Mouse (Mus musculus): ENCODE data around the gene Tdrkh. TPM values are rescaled to one million over a fixed set of nuclear protein-coding genes. Genes with fewer than 3 reads are reported as not detected.

Gene Tdrkh
- polyA plus RNA-seq, 1 experiment from 2014 or later = 8.2 TPM

DNA sequence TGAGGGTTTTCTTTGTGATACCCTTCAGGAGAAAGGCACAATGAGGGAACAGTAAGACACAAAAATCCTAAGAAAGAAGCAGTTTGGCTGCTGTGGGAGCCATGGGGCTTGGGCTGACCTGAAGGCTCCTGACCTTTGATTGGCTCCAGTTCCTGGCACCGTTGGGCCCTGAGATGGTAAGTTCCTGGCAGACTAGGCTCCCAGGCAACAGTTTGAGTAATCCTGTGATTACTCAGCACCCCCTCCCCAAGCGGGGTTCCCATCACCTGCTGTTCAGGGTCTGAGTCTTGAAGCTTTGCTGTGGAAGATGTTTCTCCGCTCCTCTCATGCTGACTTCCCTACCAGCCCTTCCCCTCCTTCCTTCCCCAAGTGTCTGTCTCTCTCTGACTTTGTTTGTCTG is 29.6 kb upstream of the Tdrkh start:
- Histone ChIP-seq H3K9ac (ENCODE audit: low read length) (no peak overlapping the region), H3K4me1 (ENCODE audit: control insufficient read depth, insufficient read depth, low read length) (no peaks in the 10 kb centered on the region), H3K4me3 (replicated peaks; ENCODE audit: low read length) (no peak overlapping the region), H3K9me3 (replicated peaks; ENCODE audit: control insufficient read depth, low read length) (no peaks in the 10 kb centered on the region), H3K27ac (ENCODE audit: low read length) (no peak overlapping the region), H3K27me3 (ENCODE audit: control insufficient read depth, insufficient read depth, low read length) (no peaks in the 10 kb centered on the region), H3K4me2 (ENCODE audit: low read depth, low read length) (no peak overlapping the region), H3K36me3 (ENCODE audit: control insufficient read depth, insufficient read depth, low read length) (no peaks in the 10 kb centered on the region)
- no peak for ATAC-seq (ENCODE audit: insufficient read depth, low FRiP score)
- 64% methylated on average over 3 of the region's 3 CpGs for WGBS

DNA sequence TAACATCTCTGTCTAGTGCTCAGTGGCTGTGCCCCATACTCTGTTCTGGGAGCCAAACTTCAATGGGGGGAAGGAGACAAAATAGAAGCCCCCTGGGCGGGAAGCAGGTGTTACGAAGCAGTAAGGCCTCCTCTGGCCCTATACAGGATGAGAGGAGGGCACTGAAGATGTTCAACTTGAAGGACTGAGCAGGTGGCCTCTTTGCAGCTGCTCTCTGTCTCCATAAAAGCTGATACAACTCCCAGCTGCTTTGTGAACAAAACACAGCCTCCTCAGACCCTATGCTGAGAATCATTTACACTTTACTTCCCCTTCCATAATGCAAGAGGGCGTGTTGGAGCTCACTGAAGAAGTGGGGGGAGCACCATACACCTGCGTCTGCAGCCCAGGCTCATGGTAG is 26.4 kb upstream of the Tdrkh start:
- Histone ChIP-seq H3K4me3 (replicated peaks; ENCODE audit: low read length) (no peak overlapping the region), H3K9ac (ENCODE audit: low read length) (no peak overlapping the region), H3K36me3 (ENCODE audit: control insufficient read depth, insufficient read depth, low read length) (no peaks in the 10 kb centered on the region), H3K4me1 (ENCODE audit: control insufficient read depth, insufficient read depth, low read length) (no peaks in the 10 kb centered on the region), H3K4me2 (ENCODE audit: low read depth, low read length) (no peak overlapping the region), H3K27ac (ENCODE audit: low read length) (no peak overlapping the region), H3K27me3 (ENCODE audit: control insufficient read depth, insufficient read depth, low read length) (no peaks in the 10 kb centered on the region), H3K9me3 (replicated peaks; ENCODE audit: control insufficient read depth, low read length) (no peaks in the 10 kb centered on the region)
- no peak for ATAC-seq (ENCODE audit: insufficient read depth, low FRiP score)
- 55% methylated on average over 4 of the region's 4 CpGs for WGBS

DNA sequence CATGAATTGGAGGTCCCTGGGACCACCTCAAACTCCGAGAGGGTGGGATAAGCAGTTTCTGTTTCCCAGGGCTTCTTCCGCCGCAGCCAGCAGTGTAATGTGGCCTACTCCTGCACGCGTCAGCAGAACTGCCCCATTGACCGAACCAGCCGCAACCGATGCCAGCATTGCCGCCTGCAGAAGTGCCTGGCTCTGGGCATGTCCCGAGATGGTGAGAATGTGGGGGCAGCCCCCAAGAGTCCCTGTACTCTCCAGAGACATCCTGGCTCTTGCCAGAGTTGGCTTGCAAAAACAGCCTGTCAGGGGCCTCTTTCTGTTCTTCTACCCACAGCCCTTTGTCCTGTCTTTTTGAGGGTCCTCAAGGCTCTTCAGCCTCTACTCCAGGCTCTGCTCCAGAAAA is 25.7 kb upstream of the Tdrkh start:
- Histone ChIP-seq H3K4me2 (ENCODE audit: low read depth, low read length) (no peak overlapping the region), H3K27me3 (ENCODE audit: control insufficient read depth, insufficient read depth, low read length) (no peaks in the 10 kb centered on the region), H3K9ac (ENCODE audit: low read length) (no peak overlapping the region), H3K4me1 (ENCODE audit: control insufficient read depth, insufficient read depth, low read length) (no peaks in the 10 kb centered on the region), H3K4me3 (replicated peaks; ENCODE audit: low read length) (no peak overlapping the region), H3K9me3 (replicated peaks; ENCODE audit: control insufficient read depth, low read length) (no peaks in the 10 kb centered on the region), H3K36me3 (ENCODE audit: control insufficient read depth, insufficient read depth, low read length) (no peaks in the 10 kb centered on the region), H3K27ac (ENCODE audit: low read length) (no peak overlapping the region)
- 92% methylated on average over 10 of the region's 10 CpGs for WGBS
- no peak for ATAC-seq (ENCODE audit: insufficient read depth, low FRiP score)

DNA sequence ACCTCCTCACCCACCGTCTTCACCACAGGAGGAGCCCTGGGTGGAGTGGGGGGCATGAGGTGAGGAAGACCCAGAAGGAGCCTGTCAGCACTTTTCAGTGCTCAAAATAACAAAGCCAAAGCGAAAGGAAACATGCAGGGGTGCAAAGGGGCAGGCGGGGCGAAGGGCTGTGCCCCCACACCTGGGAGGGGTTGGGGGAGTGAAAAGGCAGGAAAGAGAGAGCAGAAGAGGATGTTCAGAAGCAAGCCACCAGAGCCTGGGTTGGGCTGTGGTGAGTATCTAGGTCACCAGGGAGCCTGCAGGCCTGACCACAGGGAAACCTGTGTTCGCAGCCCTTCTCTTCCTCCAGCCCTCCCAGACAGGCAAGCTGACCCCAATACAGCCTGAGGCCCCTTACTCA is 25.0 kb upstream of the Tdrkh start:
- no peaks in the 10 kb centered on the region for H3K4me1 ChIP-seq (ENCODE audit: control insufficient read depth, insufficient read depth, low read length)

DNA sequence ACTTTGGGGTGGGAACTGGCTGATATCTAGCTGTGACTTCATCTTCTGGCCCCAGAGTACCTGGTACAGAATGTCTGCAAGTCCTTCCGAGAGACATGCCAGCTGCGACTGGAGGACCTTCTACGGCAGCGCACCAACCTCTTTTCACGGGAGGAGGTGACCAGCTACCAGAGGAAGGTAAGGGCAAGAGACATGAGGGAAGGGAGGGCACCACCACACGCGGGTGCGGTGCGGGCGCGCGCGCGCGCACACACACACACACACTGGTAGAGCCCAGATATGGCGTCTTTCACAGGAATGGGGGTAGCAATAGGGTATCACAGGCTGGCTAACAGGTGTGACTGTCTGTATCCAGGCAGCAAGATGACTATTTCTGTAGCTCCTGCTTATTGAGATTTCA is 23.7 kb upstream of the Tdrkh start:
- Histone ChIP-seq H3K27ac (ENCODE audit: low read length) (no peak overlapping the region), H3K4me1 (ENCODE audit: control insufficient read depth, insufficient read depth, low read length) (no peaks in the 10 kb centered on the region), H3K27me3 (ENCODE audit: control insufficient read depth, insufficient read depth, low read length) (no peaks in the 10 kb centered on the region), H3K36me3 (ENCODE audit: control insufficient read depth, insufficient read depth, low read length) (no peaks in the 10 kb centered on the region), H3K4me2 (ENCODE audit: low read depth, low read length) (no peak overlapping the region), H3K9me3 (replicated peaks; ENCODE audit: control insufficient read depth, low read length) (no peaks in the 10 kb centered on the region), H3K4me3 (replicated peaks; ENCODE audit: low read length) (no peak overlapping the region), H3K9ac (ENCODE audit: low read length) (no peak overlapping the region)
- WGBS = 93% methylated on average over 16 of the region's 16 CpGs
- ATAC-seq (ENCODE audit: insufficient read depth, low FRiP score) = no peak

More for the DNA sequence above, 25.0 kb upstream of the Tdrkh start:
- Histone ChIP-seq H3K9me3 (replicated peaks; ENCODE audit: control insufficient read depth, low read length) (no peaks in the 10 kb centered on the region), H3K4me2 (ENCODE audit: low read depth, low read length) (no peak overlapping the region), H3K27me3 (ENCODE audit: control insufficient read depth, insufficient read depth, low read length) (no peaks in the 10 kb centered on the region), H3K36me3 (ENCODE audit: control insufficient read depth, insufficient read depth, low read length) (no peaks in the 10 kb centered on the region), H3K27ac (ENCODE audit: low read length) (no peak overlapping the region), H3K4me3 (replicated peaks; ENCODE audit: low read length) (no peak overlapping the region), H3K9ac (ENCODE audit: low read length) (no peak overlapping the region)
- ATAC-seq (ENCODE audit: insufficient read depth, low FRiP score) = no peak
- WGBS = 73% methylated on average over 5 of the region's 5 CpGs

DNA sequence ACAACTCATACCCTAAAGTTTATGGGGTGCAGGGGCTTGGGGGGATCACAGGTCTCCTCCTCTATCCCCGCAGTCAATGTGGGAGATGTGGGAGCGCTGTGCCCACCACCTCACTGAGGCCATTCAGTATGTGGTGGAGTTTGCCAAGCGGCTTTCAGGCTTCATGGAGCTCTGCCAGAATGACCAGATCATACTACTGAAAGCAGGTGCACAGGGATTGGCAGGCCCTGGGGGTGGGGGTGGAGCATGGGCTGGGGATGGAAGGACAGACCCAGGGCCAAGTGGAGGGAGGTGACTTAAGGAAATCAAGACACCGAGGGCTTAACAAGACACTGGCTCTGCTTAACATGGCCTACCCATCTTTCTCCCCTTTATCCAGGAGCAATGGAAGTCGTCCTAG is 22.1 kb upstream of the Tdrkh start:
- ATAC-seq (ENCODE audit: insufficient read depth, low FRiP score) = no peak
- H3K4me1 ChIP-seq (ENCODE audit: control insufficient read depth, insufficient read depth, low read length) = no peaks in the 10 kb centered on the region
- no peak overlapping the region for H3K9ac ChIP-seq (ENCODE audit: low read length)
- no peaks in the 10 kb centered on the region for H3K9me3 ChIP-seq (replicated peaks; ENCODE audit: control insufficient read depth, low read length)
- no peak overlapping the region for H3K4me3 ChIP-seq (replicated peaks; ENCODE audit: low read length)
- H3K4me2 ChIP-seq (ENCODE audit: low read depth, low read length) = no peak overlapping the region
- H3K36me3 ChIP-seq (ENCODE audit: control insufficient read depth, insufficient read depth, low read length) = no peaks in the 10 kb centered on the region
- H3K27me3 ChIP-seq (ENCODE audit: control insufficient read depth, insufficient read depth, low read length) = no peaks in the 10 kb centered on the region
- no peak overlapping the region for H3K27ac ChIP-seq (ENCODE audit: low read length)
- 87% methylated on average over 5 of the region's 5 CpGs for WGBS

DNA sequence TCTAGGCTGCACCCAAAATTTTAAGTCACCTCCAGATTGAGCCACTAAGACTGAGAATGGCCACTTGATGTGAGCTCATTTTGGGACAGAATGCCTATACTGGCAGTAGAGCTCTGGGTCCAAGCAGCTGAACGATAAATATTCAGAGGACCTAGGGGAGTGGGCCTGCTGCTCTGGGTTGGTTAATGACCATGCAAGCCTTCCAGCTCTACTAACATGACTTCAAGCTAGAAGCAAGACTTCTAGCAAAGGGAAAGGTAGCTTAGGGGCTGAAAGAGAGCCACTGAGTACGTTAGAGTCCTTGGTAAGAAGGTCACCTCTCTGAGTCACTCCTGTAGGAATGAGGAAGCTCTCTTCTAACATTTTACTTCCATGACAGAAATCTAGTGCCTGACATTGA is 20.9 kb upstream of the Tdrkh start:
- Histone ChIP-seq H3K9ac (ENCODE audit: low read length) (no peak overlapping the region), H3K4me2 (ENCODE audit: low read depth, low read length) (no peak overlapping the region), H3K4me1 (ENCODE audit: control insufficient read depth, insufficient read depth, low read length) (no peaks in the 10 kb centered on the region), H3K9me3 (replicated peaks; ENCODE audit: control insufficient read depth, low read length) (no peaks in the 10 kb centered on the region), H3K4me3 (replicated peaks; ENCODE audit: low read length) (no peak overlapping the region), H3K36me3 (ENCODE audit: control insufficient read depth, insufficient read depth, low read length) (no peaks in the 10 kb centered on the region), H3K27ac (ENCODE audit: low read length) (no peak overlapping the region), H3K27me3 (ENCODE audit: control insufficient read depth, insufficient read depth, low read length) (no peaks in the 10 kb centered on the region)
- ATAC-seq (ENCODE audit: insufficient read depth, low FRiP score) = no peak
- WGBS = 77% methylated on average over 2 of the region's 2 CpGs

DNA sequence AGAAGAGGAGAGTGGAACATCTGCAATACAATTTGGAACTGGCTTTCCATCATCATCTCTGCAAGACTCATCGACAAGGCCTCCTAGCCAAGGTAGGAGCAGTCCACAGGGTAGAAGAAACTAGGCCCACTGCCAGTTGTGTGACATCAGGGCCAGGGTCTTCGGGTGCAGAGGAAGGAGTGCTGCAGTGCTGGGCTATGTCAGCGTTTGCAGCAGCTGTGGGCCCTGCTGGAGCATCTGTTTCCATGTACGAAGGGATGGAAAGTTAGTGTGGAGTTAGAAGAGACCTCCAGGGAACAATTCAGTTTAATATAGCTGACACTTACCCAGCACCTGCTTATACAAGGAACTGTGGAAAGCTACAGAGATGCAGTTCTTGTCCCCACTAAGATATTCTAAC is 20.0 kb upstream of the Tdrkh start:
- Histone ChIP-seq H3K27me3 (ENCODE audit: control insufficient read depth, insufficient read depth, low read length) (no peaks in the 10 kb centered on the region), H3K27ac (ENCODE audit: low read length) (no peak overlapping the region), H3K9me3 (replicated peaks; ENCODE audit: control insufficient read depth, low read length) (no peaks in the 10 kb centered on the region), H3K9ac (ENCODE audit: low read length) (no peak overlapping the region), H3K4me3 (replicated peaks; ENCODE audit: low read length) (no peak overlapping the region), H3K36me3 (ENCODE audit: control insufficient read depth, insufficient read depth, low read length) (no peaks in the 10 kb centered on the region), H3K4me1 (ENCODE audit: control insufficient read depth, insufficient read depth, low read length) (no peaks in the 10 kb centered on the region), H3K4me2 (ENCODE audit: low read depth, low read length) (no peak overlapping the region)
- ATAC-seq (ENCODE audit: insufficient read depth, low FRiP score) = no peak
- WGBS = 57% methylated on average over 4 of the region's 4 CpGs

DNA sequence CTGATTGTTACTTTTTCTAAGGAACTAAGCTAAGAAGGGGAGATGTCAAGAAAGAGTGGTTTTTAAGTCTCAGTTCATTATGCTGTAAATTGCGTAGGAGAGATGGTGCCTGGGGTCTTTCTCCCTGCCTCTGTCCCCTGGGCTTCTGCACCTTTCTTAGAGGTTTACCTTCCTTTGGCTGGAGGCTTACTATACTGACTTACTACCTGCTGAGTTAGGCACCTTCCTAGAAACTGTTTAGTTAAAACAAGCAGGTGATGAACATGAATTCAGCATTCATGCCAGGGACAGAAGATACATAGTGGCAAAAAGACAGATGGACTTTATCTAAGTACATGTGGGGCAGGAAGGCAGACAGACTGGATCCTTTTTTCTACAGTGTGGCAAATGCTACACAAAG is 16.7 kb upstream of the Tdrkh start:
- H3K4me1 ChIP-seq (ENCODE audit: control insufficient read depth, insufficient read depth, low read length) = no peaks in the 10 kb centered on the region
- no peaks in the 10 kb centered on the region for H3K36me3 ChIP-seq (ENCODE audit: control insufficient read depth, insufficient read depth, low read length)
- 79% methylated on average over 1 of the region's 1 CpGs for WGBS
- H3K4me2 ChIP-seq (ENCODE audit: low read depth, low read length) = no peak overlapping the region
- no peak for ATAC-seq (ENCODE audit: insufficient read depth, low FRiP score)
- H3K27ac ChIP-seq (ENCODE audit: low read length) = no peak overlapping the region
- H3K9me3 ChIP-seq (replicated peaks; ENCODE audit: control insufficient read depth, low read length) = no peaks in the 10 kb centered on the region
- no peak overlapping the region for H3K9ac ChIP-seq (ENCODE audit: low read length)
- H3K4me3 ChIP-seq (replicated peaks; ENCODE audit: low read length) = no peak overlapping the region
- H3K27me3 ChIP-seq (ENCODE audit: control insufficient read depth, insufficient read depth, low read length) = 0 out of 2 replicates have a peak, but pooled peaks cover 8% of the 10 kb centered on the region

DNA sequence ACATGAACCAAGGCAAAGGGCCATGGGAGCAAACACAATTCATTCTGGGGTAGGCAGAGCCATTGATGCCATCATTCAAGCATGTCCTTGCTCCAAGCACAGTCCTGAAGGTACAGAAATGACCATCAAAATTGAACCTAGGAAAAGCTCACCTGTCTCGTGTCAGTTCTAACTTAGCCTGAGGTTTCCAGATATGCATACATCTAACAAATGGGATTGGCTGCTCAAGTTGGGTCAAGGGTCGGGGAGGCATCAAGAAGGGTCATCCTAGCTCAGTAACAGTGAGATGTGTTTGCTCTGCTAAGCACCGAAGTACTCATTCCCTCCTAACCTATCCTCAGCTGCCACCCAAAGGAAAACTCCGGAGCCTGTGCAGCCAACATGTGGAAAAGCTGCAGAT is 16.2 kb upstream of the Tdrkh start:
- 0 out of 2 replicates have a peak, but pooled peaks cover 8% of the 10 kb centered on the region for H3K27me3 ChIP-seq (ENCODE audit: control insufficient read depth, insufficient read depth, low read length)
- H3K9me3 ChIP-seq (replicated peaks; ENCODE audit: control insufficient read depth, low read length) = no peaks in the 10 kb centered on the region
- H3K4me2 ChIP-seq (ENCODE audit: low read depth, low read length) = no peak overlapping the region
- H3K9ac ChIP-seq (ENCODE audit: low read length) = no peak overlapping the region
- H3K4me1 ChIP-seq (ENCODE audit: control insufficient read depth, insufficient read depth, low read length) = no peaks in the 10 kb centered on the region
- H3K36me3 ChIP-seq (ENCODE audit: control insufficient read depth, insufficient read depth, low read length) = no peaks in the 10 kb centered on the region
- no peak for ATAC-seq (ENCODE audit: insufficient read depth, low FRiP score)
- no peak overlapping the region for H3K27ac ChIP-seq (ENCODE audit: low read length)
- H3K4me3 ChIP-seq (replicated peaks; ENCODE audit: low read length) = no peak overlapping the region
- 72% methylated on average over 4 of the region's 4 CpGs for WGBS

Measured in stomach, embryonic 16.5 days (tissue).